Mouse (Mus musculus) layer of hippocampus, adult 11-12 months (tissue): ENCODE data around the gene Nmu.

Source experiments
- DNase-seq: peaks from one replicate; pipeline ENCODE4 v3.0.0; 2022; ENCODE audit warnings: low spot score

The Nmu gene

DNA sequence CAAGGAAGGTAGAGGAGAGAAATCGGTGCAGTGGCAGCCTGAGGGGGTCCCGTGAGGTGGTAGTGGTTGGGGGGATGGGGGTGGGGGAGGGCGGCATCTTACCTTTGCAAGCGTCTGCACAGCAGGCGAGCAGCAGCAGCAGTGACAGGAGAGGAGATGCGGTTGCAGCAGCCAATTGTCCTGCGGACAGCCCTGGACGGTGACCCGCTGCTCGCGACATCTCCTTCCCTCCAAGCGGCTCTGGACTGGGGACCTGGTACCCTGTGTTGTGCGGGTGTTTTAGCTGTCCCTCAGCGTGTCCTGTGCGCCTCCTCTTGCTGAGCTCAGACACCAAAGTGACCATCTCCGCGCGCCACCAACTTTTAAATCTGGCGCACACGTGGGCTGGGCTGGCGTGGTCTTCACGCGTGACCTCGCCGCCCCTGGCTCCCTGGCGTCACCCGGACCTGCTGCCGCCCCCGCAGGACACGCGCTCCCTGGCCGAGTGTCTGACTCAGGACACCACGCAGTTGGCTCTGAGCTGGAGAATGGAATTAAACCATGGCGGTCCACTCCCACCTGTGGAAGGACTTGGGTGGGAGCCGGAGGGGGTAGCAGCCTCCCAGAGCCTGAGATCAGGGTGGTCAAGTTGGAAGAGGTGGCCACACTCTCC, at the start of gene Nmu:
Gene Nmu, minus strand, starts transcription at position 336 of the 652 bp plus-strand sequence.
- no peak for DNase-seq

- no peak for DNase-seq
Measured at GRCm38 (mm10) chr5:76411697-76412096, 48.1 kb upstream of the Nmu start.

GRCm38 (mm10) chr5:76394382-76394781, 30.8 kb upstream of the Nmu start:
- DNase-seq: no peak

- no peak for DNase-seq
Measured at GRCm38 (mm10) chr5:76389041-76389795, 25.6 kb upstream of the Nmu start.

- no peak for DNase-seq
Measured at GRCm38 (mm10) chr5:76388474-76388873, 24.9 kb upstream of the Nmu start.

GRCm38 (mm10) chr5:76383673-76384072, 20.1 kb upstream of the Nmu start:
- DNase-seq: no peak

DNA sequence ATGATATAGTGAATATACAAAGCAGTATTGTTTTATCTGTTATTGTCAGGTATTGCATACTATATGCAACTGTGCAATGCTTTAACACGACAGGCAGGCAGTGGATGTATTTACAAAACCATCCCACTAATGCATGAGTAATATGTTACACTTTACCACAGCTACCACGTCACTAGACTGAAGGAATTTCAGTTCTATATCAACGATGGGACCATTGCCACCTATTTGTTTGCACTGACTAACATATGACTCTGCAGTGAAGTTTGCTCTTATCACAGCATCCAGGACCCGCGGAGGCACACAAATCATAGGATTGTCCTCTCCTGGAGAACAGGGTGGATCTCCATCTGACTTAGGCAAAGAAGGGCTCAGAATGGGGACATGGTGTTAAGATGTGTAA, 18.2 kb upstream of the Nmu start:
- DNase-seq: no peak

- DNase-seq: no peak
Measured at GRCm38 (mm10) chr5:76379216-76379615, 15.6 kb upstream of the Nmu start.

GRCm38 (mm10) chr5:76369215-76369840, 5.7 kb upstream of the Nmu start:
- no peak for DNase-seq

DNA sequence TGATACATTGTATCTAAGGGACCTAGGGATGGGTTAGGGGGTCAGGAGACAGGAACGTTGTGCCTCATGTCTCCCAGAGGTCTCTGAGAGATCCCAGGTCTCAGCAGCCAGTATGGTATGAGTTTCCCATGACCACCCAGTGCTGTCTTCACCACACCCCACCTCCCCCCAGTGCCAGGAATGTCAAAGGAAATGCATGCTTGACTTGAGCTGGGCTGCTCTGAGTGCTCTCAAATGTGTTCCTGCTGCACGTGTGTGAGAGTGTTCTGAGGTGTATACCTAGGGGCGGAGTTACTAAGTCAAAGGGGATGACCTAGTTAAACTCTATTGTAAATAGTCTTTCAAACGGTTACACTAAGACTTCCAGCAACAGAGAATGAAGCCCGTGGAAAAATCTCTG, 1.8 kb upstream of the Nmu start:
- no peak for DNase-seq

DNA sequence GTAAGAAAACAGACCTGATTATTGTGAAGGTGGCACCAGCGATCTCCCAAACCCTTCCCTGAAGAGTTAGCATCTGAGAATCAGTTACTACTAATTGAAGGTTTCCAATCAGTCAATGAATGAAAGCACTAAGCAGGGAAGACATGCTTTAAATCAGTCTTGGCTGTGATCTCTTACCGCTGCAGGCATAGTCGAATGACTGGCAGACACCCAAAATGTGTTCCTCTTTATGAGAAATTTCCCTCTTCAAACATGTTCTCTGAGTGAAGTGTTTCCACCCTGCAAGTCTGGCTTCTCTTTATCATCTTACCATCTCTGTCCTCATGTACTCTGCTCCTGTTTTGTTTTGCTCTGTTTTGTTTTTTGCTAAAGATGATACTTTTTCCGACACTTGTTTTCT, 2.8 kb downstream of the Nmu start:
- DNase-seq: no peak

DNA sequence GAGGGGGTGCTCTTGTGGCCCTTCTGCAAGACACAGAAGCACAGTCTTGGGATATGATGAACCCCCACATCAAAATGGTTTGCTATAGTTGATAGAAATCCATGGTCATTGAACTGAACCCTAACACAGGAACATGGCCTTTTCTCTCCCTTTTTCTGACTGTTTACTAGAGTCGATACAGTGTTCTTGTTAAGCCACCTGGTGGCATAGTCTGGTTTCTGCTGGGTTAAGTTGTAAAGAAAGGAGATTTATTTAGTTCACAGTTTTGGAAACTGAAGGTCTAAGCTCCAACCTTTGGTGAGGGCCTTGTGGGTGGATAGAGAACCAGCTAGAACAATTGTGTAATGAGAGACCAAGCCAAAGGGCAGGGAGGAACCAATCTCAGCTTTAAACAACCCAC, 3.5 kb downstream of the Nmu start:
- no peak for DNase-seq

- peak; percentile 11 for DNase-seq
Measured at GRCm38 (mm10) chr5:76351953-76352611, 11.5 kb downstream of the Nmu start.

GRCm38 (mm10) chr5:76351537-76351936, 12.1 kb downstream of the Nmu start:
- DNase-seq: no peak

DNA sequence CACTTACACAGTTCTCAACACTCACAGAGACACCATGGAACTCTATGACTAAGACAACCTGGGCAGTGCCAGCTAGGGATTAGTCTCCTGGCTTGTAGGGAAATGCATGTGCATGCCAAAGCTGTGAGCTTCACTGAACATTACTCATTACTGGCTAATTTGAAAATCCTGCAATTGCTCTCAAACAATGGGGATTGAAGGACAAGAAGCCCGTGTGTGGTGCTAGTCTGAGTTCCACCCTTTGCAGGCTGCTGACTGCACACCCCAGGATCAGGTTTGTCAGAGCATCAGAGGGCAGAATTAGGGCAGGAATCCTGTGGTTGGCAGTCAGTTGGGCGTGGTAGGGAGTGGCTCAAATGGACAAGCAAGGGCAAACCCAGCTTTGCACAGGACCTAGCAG, 17.5 kb downstream of the Nmu start:
- DNase-seq: peak; percentile 14

DNA sequence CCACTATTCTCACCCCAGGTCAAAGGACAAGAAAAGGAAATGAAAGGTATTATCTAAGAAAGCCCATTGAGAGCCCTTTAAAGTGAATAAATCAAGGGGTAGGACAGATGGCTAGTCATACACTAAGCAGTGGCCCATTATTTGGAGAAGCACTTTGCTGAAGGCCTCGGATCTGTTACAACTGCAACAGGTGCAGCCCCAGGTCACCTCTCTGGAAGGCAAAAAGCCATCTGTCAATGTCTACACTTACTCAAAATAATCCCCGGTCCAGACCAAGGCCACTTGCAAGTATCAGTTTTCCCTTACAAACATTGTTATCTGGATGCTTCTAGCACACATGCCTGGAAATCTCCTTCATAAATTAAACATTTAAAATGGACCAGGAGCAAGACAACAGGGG, 22.7 kb downstream of the Nmu start:
- DNase-seq: no peak

- no peak for DNase-seq
Measured at GRCm38 (mm10) chr5:76337100-76337499, 26.5 kb downstream of the Nmu start.

DNA sequence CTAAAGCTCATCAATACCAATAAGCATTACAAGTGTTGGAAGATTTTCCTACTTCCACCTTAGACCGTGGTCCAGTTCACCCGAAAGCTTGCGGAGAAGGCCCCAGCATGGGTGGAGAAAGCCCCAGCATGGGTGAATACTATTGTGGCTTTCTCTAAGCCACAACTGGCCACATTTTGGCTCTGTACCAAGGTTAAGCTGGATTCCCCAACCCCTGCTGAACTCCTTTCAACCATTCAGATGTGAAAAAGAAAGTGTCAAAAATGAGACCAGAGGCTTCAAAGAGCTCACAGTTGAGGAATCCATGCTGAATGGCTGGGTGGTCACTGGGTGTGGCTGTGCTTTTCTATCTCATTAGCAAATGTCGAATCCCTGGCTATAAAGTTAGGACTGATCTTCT, 29.8 kb downstream of the Nmu start:
- DNase-seq: no peak

DNA sequence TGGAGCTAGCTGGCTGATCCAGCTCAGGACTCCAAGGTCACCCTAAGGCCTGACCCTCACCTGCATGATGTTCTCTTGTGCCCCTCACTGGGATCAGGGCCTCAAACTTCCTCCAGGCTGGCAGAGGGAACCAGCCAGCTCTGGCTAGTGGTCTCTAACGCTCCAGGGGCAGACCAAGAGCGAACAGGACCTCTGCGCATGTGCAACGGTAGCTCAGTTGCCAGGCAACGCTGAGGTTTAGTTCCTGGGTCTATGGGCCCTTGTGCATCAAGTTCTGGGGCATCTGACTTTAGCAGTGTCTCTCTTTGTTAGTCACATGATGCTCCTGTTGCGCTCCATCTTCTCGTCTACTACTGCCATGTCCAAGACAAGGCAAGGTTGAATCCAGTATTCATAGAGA, 32.6 kb downstream of the Nmu start, which contains the start of gene Pdcl2:
Gene Pdcl2, minus strand, starts transcription at position 204 of the 400 bp plus-strand sequence.
- DNase-seq: no peak

DNA sequence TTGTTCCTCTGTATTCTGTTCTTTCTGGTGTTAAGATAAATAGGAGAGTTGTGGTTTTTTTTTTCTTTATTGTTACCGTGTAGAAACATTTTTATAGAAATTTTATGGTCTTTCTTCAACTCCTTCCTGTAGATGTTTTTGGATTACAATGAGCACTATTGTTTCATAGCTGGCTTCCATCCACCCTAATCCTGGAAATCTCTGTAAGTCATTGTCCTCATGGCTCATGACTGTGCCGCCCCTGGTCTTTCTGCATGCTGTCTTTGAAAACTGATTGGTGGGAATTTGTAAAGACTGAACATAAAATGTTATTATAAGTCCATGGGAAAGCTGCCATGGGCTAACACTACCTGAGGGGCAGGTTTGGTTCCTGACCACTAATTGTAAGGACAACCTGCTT, 36.3 kb downstream of the Nmu start:
- DNase-seq: peak; percentile 15

DNA sequence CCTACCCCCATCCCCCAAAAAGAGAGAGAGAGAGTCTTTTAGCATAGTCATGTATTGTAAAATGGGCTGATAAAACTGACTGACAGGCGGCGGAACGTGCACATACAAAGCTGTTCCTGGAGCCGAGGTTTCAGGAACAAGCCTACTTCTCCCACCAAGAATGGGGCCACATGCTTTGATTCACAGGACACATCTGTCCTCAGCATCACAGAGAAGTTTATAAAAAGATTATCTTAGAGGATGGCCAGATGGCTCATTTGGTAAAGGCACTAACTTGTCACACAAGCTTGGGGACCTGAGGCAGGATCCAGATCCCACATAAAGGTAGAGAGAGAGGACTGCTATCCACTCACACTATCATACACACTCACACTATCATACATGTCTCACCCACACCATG, 38.5 kb downstream of the Nmu start:
- DNase-seq: no peak
